Mouse (Mus musculus) gastrocnemius, adult 18-20 months (tissue): Measurements from ENCODE around the gene Rpl28. TPM values are rescaled to one million over a fixed set of nuclear protein-coding genes. Genes with fewer than 3 reads are reported as not detected.

ENCODE experiments used
- DNase-seq: peaks from one replicate; pipeline ENCODE4 v3.0.0; 2021; ENCODE audit warnings: low spot score
- total RNA-seq, 2 experiments: library from RNA; stranded (reverse); gene quantifications; 2 replicates each; pipeline ENCODE4 v1.2.3; 2021

Gene Rpl28
- total RNA-seq, 2 experiments from 2014 or later = 582 to 601 TPM

GRCm38 (mm10) chr7:4830476-4830875 is 37.8 kb downstream of the Rpl28 start:
- no peak for DNase-seq

GRCm38 (mm10) chr7:4835631-4836327 is 43.1 kb downstream of the Rpl28 start:
- no peak for DNase-seq

GRCm38 (mm10) chr7:4836351-4836792 is 43.7 kb downstream of the Rpl28 start:
- peak; percentile 38 for DNase-seq

- no peak for DNase-seq
Observed at GRCm38 (mm10) chr7:4837639-4838038, 45.0 kb downstream of the Rpl28 start.

- DNase-seq = no peak
Observed at GRCm38 (mm10) chr7:4842077-4842476, 49.4 kb downstream of the Rpl28 start.

- DNase-seq = no peak
Observed at GRCm38 (mm10) chr7:4842634-4843131, 50.0 kb downstream of the Rpl28 start.

- DNase-seq = no peak
Observed at GRCm38 (mm10) chr7:4843604-4844244, 51.0 kb downstream of the Rpl28 start.

GRCm38 (mm10) chr7:4844245-4844916 is 51.7 kb downstream of the Rpl28 start, which contains the start of gene Shisa7:
Shisa7 (minus strand) TSS chr7:4844696.
- no peak for DNase-seq

Other genes with a start within 250 kb of the Rpl28 start
- not detected for gene Syt5, start 245.3 kb upstream of the Rpl28 start, total RNA-seq
- not detected for gene Ptprh, start 188.8 kb upstream of the Rpl28 start, total RNA-seq
- gene Tmem86b, start 161.5 kb upstream of the Rpl28 start, total RNA-seq = 1 to 10 TPM; 2.3 to 2.6 TPM
- gene Ppp6r1, start 133.9 kb upstream of the Rpl28 start, total RNA-seq = 10 to 100 TPM; 45.8 to 46.6 TPM
- 10 to 100 TPM; 22.1 to 23.9 TPM for gene Hspbp1, start 107.8 kb upstream of the Rpl28 start, total RNA-seq
- gene Brsk1, start 102.3 kb upstream of the Rpl28 start, total RNA-seq = under 1 TPM; 0.50 to 0.64 TPM
- not detected for gene Tmem150b, start 67.6 kb upstream of the Rpl28 start, total RNA-seq
- gene Kmt5c, start 52.8 kb upstream of the Rpl28 start, total RNA-seq = 1 to 10 TPM; 5.5 to 5.6 TPM
- gene Cox6b2, start 39.8 kb upstream of the Rpl28 start, total RNA-seq = 1 to 10 TPM in 1 of 2 experiments, under 1 TPM in 1; 0.87 to 1.3 TPM
- not detected for gene Fam71e2, start 21.6 kb upstream of the Rpl28 start, total RNA-seq
- gene Il11, start 10.0 kb upstream of the Rpl28 start, total RNA-seq = under 1 TPM in 1 of 2 experiments, not detected in 1; 0.14 TPM
- gene Tmem190, start 9.9 kb upstream of the Rpl28 start, total RNA-seq = not detected
- gene Tmem238, start 3.2 kb upstream of the Rpl28 start, total RNA-seq = 10 to 100 TPM in 1 of 2 experiments, 1 to 10 TPM in 1; 7.1 to 10.0 TPM
- gene Ube2s, start 19.7 kb downstream of the Rpl28 start, total RNA-seq = 10 to 100 TPM; 84.1 to 86.9 TPM
- gene Shisa7, start 51.8 kb downstream of the Rpl28 start, total RNA-seq = not detected
- gene Isoc2b, start 77.4 kb downstream of the Rpl28 start, total RNA-seq = 1 to 10 TPM; 6.0 to 8.2 TPM
- 10 to 100 TPM; 26.9 to 32.6 TPM for gene Isoc2a, start 84.3 kb downstream of the Rpl28 start, total RNA-seq
- gene Gm36210, start 113.6 kb downstream of the Rpl28 start, total RNA-seq = under 1 TPM; 0.18 to 0.64 TPM
- 1 to 10 TPM; 8.7 to 8.9 TPM for gene Zfp628, start 122.3 kb downstream of the Rpl28 start, total RNA-seq
- gene Nat14, start 129.2 kb downstream of the Rpl28 start, total RNA-seq = 1 to 10 TPM; 3.2 to 4.6 TPM
- gene Ssc5d, start 132.9 kb downstream of the Rpl28 start, total RNA-seq = 1 to 10 TPM; 3.9 to 4.7 TPM
- 100 to 1,000 TPM in 1 of 2 experiments, 10 to 100 TPM in 1; 37.4 to 119 TPM for gene Sbk2, start 171.5 kb downstream of the Rpl28 start, total RNA-seq
- 10 to 100 TPM in 1 of 2 experiments, 1 to 10 TPM in 1; 1.8 to 15.5 TPM for gene Sbk3, start 178.3 kb downstream of the Rpl28 start, total RNA-seq
- gene Zfp579, start 203.3 kb downstream of the Rpl28 start, total RNA-seq = 10 to 100 TPM in 1 of 2 experiments, 1 to 10 TPM in 1; 8.7 to 13.9 TPM
- gene Zfp524, start 221.5 kb downstream of the Rpl28 start, total RNA-seq = 1 to 10 TPM; 8.0 to 8.5 TPM
- 10 to 100 TPM; 19.0 to 24.4 TPM for gene Fiz1, start 221.8 kb downstream of the Rpl28 start, total RNA-seq
- gene Gm44973, start 222.6 kb downstream of the Rpl28 start, total RNA-seq = not detected
- gene Zfp865, start 227.5 kb downstream of the Rpl28 start, total RNA-seq = 10 to 100 TPM; 12.4 to 13.2 TPM
- not detected for gene Ccdc106, start 227.7 kb downstream of the Rpl28 start, total RNA-seq
- gene 4632433K11Rik, start 241.2 kb downstream of the Rpl28 start, total RNA-seq = not detected
- gene Zfp784, start 245.6 kb downstream of the Rpl28 start, total RNA-seq = 1 to 10 TPM; 2.7 to 2.8 TPM